Mouse (Mus musculus) mouse trophoblast stem cell (cell line): ENCODE data around the gene Ccdc88a.

ENCODE experiments used
- in situ Hi-C, 2 experiments: fragments of 300-500 bp; cut with MseI, MboI; formaldehyde crosslinking; loops; 2 replicates in 1 of 2; 3 replicates in 1 of 2; pipeline ENCODE4 v1.15.1; 2025

The Ccdc88a gene

GRCm38 (mm10) chr11:29373396-29374273, at the start of gene Ccdc88a:
Gene Ccdc88a, plus strand, starts transcription at chr11:29373658.
- in situ Hi-C loops = no loop called here

GRCm38 (mm10) chr11:29335505-29335904, 38.0 kb upstream of the Ccdc88a start:
- in situ Hi-C loops = no loop called here

- in situ Hi-C loops = no loop called here
These were observed 32.2 kb upstream of the Ccdc88a start for GRCm38 (mm10) chr11:29341259-29341658.

- in situ Hi-C loops = no loop called here
These were observed 28.4 kb upstream of the Ccdc88a start for GRCm38 (mm10) chr11:29344891-29345657.

GRCm38 (mm10) chr11:29345673-29346286, 27.7 kb upstream of the Ccdc88a start:
- in situ Hi-C loops = no loop called here

GRCm38 (mm10) chr11:29350891-29351290, 22.6 kb upstream of the Ccdc88a start:
- in situ Hi-C loops = no loop called here

- in situ Hi-C loops = no loop called here
These were observed 21.2 kb upstream of the Ccdc88a start for GRCm38 (mm10) chr11:29352214-29352613.

GRCm38 (mm10) chr11:29368161-29368560, 5.3 kb upstream of the Ccdc88a start:
- in situ Hi-C loops = no loop called here

- in situ Hi-C loops = no loop called here
These were observed 435 bp upstream of the Ccdc88a start for GRCm38 (mm10) chr11:29373050-29373395.

- in situ Hi-C loops = no loop called here
These were observed 807 bp downstream of the Ccdc88a start for GRCm38 (mm10) chr11:29374274-29374656.

- in situ Hi-C loops = no loop called here
These were observed 3.2 kb downstream of the Ccdc88a start for GRCm38 (mm10) chr11:29376635-29377034.

GRCm38 (mm10) chr11:29378751-29379150, 5.3 kb downstream of the Ccdc88a start:
- in situ Hi-C loops = no loop called here

- in situ Hi-C loops = no loop called here
These were observed 10.0 kb downstream of the Ccdc88a start for GRCm38 (mm10) chr11:29383493-29383892.

- in situ Hi-C loops = no loop called here
These were observed 10.5 kb downstream of the Ccdc88a start for GRCm38 (mm10) chr11:29384001-29384400.

- in situ Hi-C loops = no loop called here
These were observed 11.2 kb downstream of the Ccdc88a start for GRCm38 (mm10) chr11:29384617-29385016.

- in situ Hi-C loops = no loop called here
These were observed 16.5 kb downstream of the Ccdc88a start for GRCm38 (mm10) chr11:29389913-29390312.

- in situ Hi-C loops = no loop called here
These were observed 21.8 kb downstream of the Ccdc88a start for GRCm38 (mm10) chr11:29395135-29395746.

- in situ Hi-C loops = no loop called here
These were observed 26.9 kb downstream of the Ccdc88a start for GRCm38 (mm10) chr11:29400374-29400773.

- in situ Hi-C loops = no loop called here
These were observed 32.8 kb downstream of the Ccdc88a start for GRCm38 (mm10) chr11:29406292-29406691.

- in situ Hi-C loops = no loop called here
These were observed 50.0 kb downstream of the Ccdc88a start for GRCm38 (mm10) chr11:29423496-29423895.

- in situ Hi-C loops = no loop called here
These were observed 55.3 kb downstream of the Ccdc88a start for GRCm38 (mm10) chr11:29428774-29429173.

GRCm38 (mm10) chr11:29431011-29431410, 57.6 kb downstream of the Ccdc88a start:
- in situ Hi-C loops = no loop called here
